Mouse (Mus musculus): ENCODE data around the gene Mob4. TPM values are rescaled to one million over a fixed set of nuclear protein-coding genes. Genes with fewer than 3 reads are reported as not detected.
A peak's percentile ranks its signal among the peaks of the same experiment; 100 is the strongest.

Mob4 gene
- polyA plus RNA-seq, 1 experiment from 2014 or later: 159 TPM

DNA sequence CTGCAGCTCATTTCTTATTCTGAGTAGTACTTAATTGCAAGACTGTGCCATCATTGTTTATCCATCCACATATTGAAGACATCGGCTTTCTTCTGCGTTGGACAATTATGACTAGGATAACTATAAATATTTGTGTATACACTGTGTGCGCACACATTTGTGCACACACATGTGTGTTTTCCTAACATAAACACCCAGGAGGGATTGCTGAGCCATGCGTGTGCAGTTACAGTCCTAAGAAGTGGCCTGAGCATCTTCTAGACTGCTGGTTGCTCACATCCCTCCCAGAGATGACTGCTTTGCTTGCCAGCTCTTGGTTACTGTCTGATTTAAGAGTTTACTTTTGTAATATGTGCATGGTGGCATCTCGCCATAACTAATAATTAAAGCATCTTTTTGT is 51.4 kb downstream of the Mob4 start:
- ATAC-seq (ENCODE audit: insufficient number of reproducible peaks, insufficient read depth, low FRiP score, low read depth): peak; percentile 46; the same call in 1 of the 2 replicates
- H3K4me3 ChIP-seq (ENCODE audit: low read depth, low read length): no peak overlapping the region
- H3K4me1 ChIP-seq (ENCODE audit: control insufficient read depth, insufficient read depth, low read length): no peaks in the 10 kb centered on the region
- H3K36me3 ChIP-seq (ENCODE audit: control insufficient read depth, insufficient read depth, low read length): peaks cover 4% of the 10 kb centered on the region; the same call in 1 of the 2 replicates
- WGBS: 52% methylated on average over 5 of the region's 5 CpGs
- H3K27me3 ChIP-seq (ENCODE audit: control insufficient read depth, insufficient read depth, low read length): no peaks in the 10 kb centered on the region
- peaks cover 7% of the 10 kb centered on the region; the same call in 1 of the 2 replicates for H3K9me3 ChIP-seq (ENCODE audit: control insufficient read depth, low read depth, low read length)
- no peak overlapping the region for H3K4me2 ChIP-seq (replicated peaks; ENCODE audit: low read depth, low read length)
- no peak overlapping the region for H3K9ac ChIP-seq (replicated peaks; ENCODE audit: low read depth, low read length)
- no peak overlapping the region; the same call in 1 of the 2 replicates for H3K27ac ChIP-seq (ENCODE audit: low read length)

DNA sequence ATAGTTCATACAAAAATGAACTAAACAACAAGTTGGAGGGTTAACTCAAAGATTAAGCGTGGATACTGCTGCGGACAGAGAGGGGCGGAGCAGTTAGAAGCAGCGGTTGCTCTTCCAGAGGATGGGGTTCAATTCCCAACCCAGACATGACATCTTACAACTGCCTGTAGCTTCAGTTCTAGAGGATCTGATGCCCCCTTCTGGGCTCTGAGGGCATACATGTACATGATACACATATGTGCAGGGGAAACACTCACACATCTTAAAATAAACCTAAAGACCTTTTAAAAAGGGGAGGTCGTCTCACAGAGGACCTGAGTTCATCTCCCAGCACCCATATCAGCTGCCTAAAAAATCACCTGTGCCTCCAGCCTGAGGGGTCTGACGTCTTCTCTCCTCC is 54.7 kb downstream of the Mob4 start:
- H3K4me3 ChIP-seq (ENCODE audit: low read depth, low read length): no peak overlapping the region
- no peaks in the 10 kb centered on the region for H3K9me3 ChIP-seq (ENCODE audit: control insufficient read depth, low read depth, low read length)
- no peak for ATAC-seq (ENCODE audit: insufficient number of reproducible peaks, insufficient read depth, low FRiP score, low read depth)
- no peak overlapping the region for H3K4me2 ChIP-seq (replicated peaks; ENCODE audit: low read depth, low read length)
- H3K27ac ChIP-seq (ENCODE audit: low read length): no peak overlapping the region
- 83% methylated on average over 6 of the region's 6 CpGs for WGBS
- peaks cover 4% of the 10 kb centered on the region; the same call in 1 of the 2 replicates for H3K36me3 ChIP-seq (ENCODE audit: control insufficient read depth, insufficient read depth, low read length)
- H3K27me3 ChIP-seq (ENCODE audit: control insufficient read depth, insufficient read depth, low read length): no peaks in the 10 kb centered on the region
- H3K9ac ChIP-seq (replicated peaks; ENCODE audit: low read depth, low read length): no peak overlapping the region
- no peaks in the 10 kb centered on the region for H3K4me1 ChIP-seq (ENCODE audit: control insufficient read depth, insufficient read depth, low read length)

DNA sequence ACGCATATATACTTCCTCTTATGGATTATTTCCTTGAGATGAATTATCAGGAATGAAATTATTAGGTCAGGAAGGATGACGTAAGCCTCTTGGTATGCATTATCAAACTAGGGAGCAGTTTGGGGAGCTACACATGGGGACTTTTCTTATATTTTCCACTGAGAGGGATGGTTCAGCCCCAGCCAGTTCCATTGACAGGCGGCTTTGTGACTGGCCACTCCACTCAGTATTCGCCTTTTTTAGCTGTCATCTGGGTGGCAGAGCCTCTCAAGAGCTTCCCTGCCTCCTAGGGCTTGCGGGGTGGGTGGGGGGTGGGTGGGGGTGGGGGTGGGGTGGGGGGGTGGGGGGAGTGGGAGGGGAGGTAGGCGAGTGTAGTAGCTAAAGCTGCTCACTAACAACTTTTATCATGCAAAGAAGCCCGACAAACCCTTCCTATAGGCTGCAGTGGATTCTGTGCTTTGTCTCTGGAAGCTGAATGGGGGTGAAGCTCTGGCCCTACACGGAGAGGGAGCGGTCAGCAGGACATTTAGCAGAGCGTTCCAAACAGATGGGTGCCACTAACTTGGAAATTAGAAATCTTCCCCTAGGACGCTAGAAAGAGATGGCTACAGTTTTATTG is 55.7 kb downstream of the Mob4 start:
- WGBS: 32% methylated on average over 11 of the region's 11 CpGs
- ATAC-seq (ENCODE audit: insufficient number of reproducible peaks, insufficient read depth, low FRiP score, low read depth): no peak
- no peak overlapping the region for H3K4me2 ChIP-seq (replicated peaks; ENCODE audit: low read depth, low read length)

DNA sequence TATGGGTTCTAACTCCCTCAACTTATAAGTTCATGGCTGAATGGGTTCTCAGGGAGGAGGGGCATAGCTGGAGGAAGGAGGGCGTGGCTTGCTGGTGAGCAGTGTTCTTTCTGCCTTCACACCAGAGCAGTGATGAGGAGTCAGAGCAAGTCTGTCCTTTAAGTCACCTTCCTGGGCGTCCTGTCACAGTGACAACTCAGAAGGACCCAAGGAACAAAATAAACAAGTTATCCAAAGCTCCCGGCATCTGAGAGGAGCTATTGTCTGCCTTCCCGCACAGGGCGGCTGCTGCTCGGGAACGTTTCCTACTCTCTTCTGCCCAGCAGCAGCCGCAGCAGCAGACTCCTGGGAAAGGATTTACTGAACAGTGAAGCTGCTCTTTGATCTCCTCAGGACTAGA is 61.0 kb downstream of the Mob4 start:
- Histone ChIP-seq H3K4me3 (ENCODE audit: low read depth, low read length) (no peak overlapping the region), H3K4me2 (replicated peaks; ENCODE audit: low read depth, low read length) (peak overlapping the region; percentile 46), H3K27me3 (ENCODE audit: control insufficient read depth, insufficient read depth, low read length) (no peaks in the 10 kb centered on the region), H3K27ac (ENCODE audit: low read length) (peak overlapping the region; percentile 66; the same call in 1 of the 2 replicates), H3K9me3 (ENCODE audit: control insufficient read depth, low read depth, low read length) (no peaks in the 10 kb centered on the region), H3K4me1 (ENCODE audit: control insufficient read depth, insufficient read depth, low read length) (peaks cover 22% of the 10 kb centered on the region), H3K36me3 (ENCODE audit: control insufficient read depth, insufficient read depth, low read length) (no peaks in the 10 kb centered on the region), H3K9ac (replicated peaks; ENCODE audit: low read depth, low read length) (no peak overlapping the region)
- WGBS: 19% methylated on average over 8 of the region's 8 CpGs
- ATAC-seq (ENCODE audit: insufficient number of reproducible peaks, insufficient read depth, low FRiP score, low read depth): peak; percentile 53

More for the DNA sequence above, 55.7 kb downstream of the Mob4 start:
- Histone ChIP-seq H3K27ac (ENCODE audit: low read length) (no peak overlapping the region), H3K9me3 (ENCODE audit: control insufficient read depth, low read depth, low read length) (no peaks in the 10 kb centered on the region), H3K4me3 (ENCODE audit: low read depth, low read length) (no peak overlapping the region), H3K4me1 (ENCODE audit: control insufficient read depth, insufficient read depth, low read length) (no peaks in the 10 kb centered on the region), H3K27me3 (ENCODE audit: control insufficient read depth, insufficient read depth, low read length) (no peaks in the 10 kb centered on the region), H3K36me3 (ENCODE audit: control insufficient read depth, insufficient read depth, low read length) (no peaks in the 10 kb centered on the region; the same call in 1 of the 2 replicates), H3K9ac (replicated peaks; ENCODE audit: low read depth, low read length) (no peak overlapping the region)

DNA sequence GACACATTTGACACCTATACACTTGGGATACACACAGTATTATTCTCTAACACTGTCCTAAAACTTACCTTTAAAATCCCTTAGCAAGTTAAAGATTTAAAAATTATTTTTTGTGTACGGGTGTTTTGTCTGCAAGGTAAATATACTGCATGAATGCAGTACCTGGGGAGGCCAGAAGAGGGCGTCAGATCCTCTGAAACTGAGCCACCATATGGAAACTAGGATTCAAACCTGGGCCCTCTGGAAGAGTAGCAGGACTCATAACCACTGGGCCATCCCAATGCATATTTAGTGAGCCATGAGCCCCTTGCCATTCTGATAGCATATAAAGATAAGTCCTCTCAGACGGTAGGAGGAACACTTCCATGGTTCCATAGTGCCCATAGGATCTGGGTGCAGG is 61.8 kb downstream of the Mob4 start:
- Histone ChIP-seq H3K27ac (ENCODE audit: low read length) (peak overlapping the region; percentile 45; the same call in 1 of the 2 replicates), H3K9ac (replicated peaks; ENCODE audit: low read depth, low read length) (no peak overlapping the region), H3K4me2 (replicated peaks; ENCODE audit: low read depth, low read length) (no peak overlapping the region), H3K4me3 (ENCODE audit: low read depth, low read length) (no peak overlapping the region), H3K27me3 (ENCODE audit: control insufficient read depth, insufficient read depth, low read length) (no peaks in the 10 kb centered on the region), H3K4me1 (ENCODE audit: control insufficient read depth, insufficient read depth, low read length) (peaks cover 22% of the 10 kb centered on the region), H3K9me3 (ENCODE audit: control insufficient read depth, low read depth, low read length) (no peaks in the 10 kb centered on the region), H3K36me3 (ENCODE audit: control insufficient read depth, insufficient read depth, low read length) (no peaks in the 10 kb centered on the region)
- ATAC-seq (ENCODE audit: insufficient number of reproducible peaks, insufficient read depth, low FRiP score, low read depth): no peak
- 41% methylated on average over 3 of the region's 3 CpGs for WGBS

DNA sequence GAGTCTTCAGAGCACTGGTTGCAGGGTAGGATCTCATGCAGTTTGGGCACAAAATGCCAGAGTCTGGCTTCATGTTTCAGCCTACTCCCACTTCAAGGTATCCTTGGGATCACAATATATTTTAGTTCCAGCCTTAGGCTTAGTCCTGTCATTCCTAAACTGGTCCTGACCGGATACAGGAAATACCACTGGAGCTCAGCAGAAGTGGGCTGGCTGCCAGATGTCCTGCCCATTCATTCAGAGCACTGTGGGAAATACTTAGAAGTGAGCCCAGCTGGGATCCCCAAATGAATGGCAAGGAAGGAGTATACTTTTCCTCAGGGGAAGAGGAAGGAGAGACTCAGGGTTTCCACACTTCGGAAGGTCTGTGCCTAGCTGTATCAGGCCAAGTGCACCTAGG is 62.3 kb downstream of the Mob4 start:
- 52% methylated on average over 2 of the region's 2 CpGs for whole genome bisulfite sequencing
- H3K27me3 ChIP-seq (ENCODE audit: control insufficient read depth, insufficient read depth, low read length): no peaks in the 10 kb centered on the region
- H3K4me3 ChIP-seq (ENCODE audit: low read depth, low read length): no peak overlapping the region
- ATAC-seq (ENCODE audit: insufficient number of reproducible peaks, insufficient read depth, low FRiP score, low read depth): peak; percentile 56; the same call in 1 of the 2 replicates
- H3K4me1 ChIP-seq (ENCODE audit: control insufficient read depth, insufficient read depth, low read length): peaks cover 22% of the 10 kb centered on the region
- no peaks in the 10 kb centered on the region for H3K9me3 ChIP-seq (ENCODE audit: control insufficient read depth, low read depth, low read length)
- no peak overlapping the region for H3K9ac ChIP-seq (replicated peaks; ENCODE audit: low read depth, low read length)
- H3K27ac ChIP-seq (ENCODE audit: low read length): peak overlapping the region; percentile 45; the same call in 1 of the 2 replicates
- H3K36me3 ChIP-seq (ENCODE audit: control insufficient read depth, insufficient read depth, low read length): no peaks in the 10 kb centered on the region
- no peak overlapping the region for H3K4me2 ChIP-seq (replicated peaks; ENCODE audit: low read depth, low read length)

DNA sequence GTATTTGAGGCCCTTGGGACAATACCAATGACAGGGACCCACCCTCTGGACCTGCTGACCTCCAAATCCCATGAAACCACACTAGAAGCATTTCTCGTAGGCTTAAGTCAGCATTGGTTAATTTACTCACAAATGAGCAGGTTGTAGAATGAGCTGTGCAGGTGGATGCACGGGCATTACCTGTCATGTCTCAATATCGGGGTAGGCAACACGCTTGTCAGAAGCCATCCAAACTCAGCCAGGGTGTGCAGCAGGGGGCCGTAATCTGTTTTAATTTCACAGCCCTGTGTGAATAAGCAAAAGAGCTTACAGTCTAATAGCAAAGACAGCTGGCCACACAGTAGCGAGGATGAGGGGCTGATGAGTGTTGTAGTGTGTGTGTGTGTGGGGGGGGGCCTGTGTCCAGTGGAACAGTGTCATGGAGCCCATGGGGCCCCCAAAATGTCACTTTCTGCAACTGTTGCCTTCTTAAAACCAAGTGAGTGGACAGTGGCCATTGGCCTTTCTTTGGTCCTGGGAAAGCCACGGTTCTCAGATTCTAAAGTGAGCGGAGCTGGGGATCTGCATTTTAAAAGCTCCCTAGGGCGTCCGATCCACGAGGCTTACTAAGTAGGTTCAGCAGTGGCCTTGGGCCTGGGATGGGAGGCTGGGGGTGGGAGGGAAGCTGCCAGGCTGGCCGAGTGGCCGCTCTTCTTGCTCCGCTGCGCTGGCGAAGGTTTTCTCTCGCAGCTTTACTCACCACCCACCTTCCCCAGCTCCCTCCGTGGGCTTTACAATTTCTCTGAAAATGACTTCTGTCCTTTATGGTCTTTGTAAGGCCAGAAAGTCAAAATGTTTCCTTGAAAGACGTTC is 63.3 kb downstream of the Mob4 start:
- Histone ChIP-seq H3K27ac (ENCODE audit: low read length) (no peak overlapping the region), H3K36me3 (ENCODE audit: control insufficient read depth, insufficient read depth, low read length) (no peaks in the 10 kb centered on the region), H3K4me3 (ENCODE audit: low read depth, low read length) (no peak overlapping the region), H3K4me1 (ENCODE audit: control insufficient read depth, insufficient read depth, low read length) (peaks cover 22% of the 10 kb centered on the region), H3K4me2 (replicated peaks; ENCODE audit: low read depth, low read length) (no peak overlapping the region), H3K27me3 (ENCODE audit: control insufficient read depth, insufficient read depth, low read length) (no peaks in the 10 kb centered on the region), H3K9me3 (ENCODE audit: control insufficient read depth, low read depth, low read length) (no peaks in the 10 kb centered on the region), H3K9ac (replicated peaks; ENCODE audit: low read depth, low read length) (no peak overlapping the region)
- WGBS: 61% methylated on average over 19 of the region's 19 CpGs
- ATAC-seq (ENCODE audit: insufficient number of reproducible peaks, insufficient read depth, low FRiP score, low read depth): no peak

DNA sequence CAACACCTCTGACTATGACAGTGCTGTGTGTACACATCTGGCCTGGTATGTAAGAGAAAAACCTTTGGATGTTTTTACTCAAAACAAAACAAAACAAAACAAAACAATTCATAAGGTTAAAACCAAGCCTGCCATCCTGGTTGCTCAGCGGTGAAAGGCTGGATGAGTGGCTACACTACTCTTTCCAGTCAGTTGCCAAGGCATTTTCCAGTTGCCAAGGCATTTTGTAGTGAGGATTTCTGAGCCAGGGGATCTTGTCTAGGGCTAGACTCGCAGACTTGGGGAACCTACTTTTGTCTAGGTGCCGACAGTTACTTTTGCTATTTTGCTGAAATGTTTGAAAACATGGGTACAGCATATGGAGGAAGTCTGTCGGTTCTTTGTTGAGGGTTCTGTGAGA is 64.0 kb downstream of the Mob4 start:
- H3K4me2 ChIP-seq (replicated peaks; ENCODE audit: low read depth, low read length): no peak overlapping the region
- H3K4me3 ChIP-seq (ENCODE audit: low read depth, low read length): no peak overlapping the region
- ATAC-seq (ENCODE audit: insufficient number of reproducible peaks, insufficient read depth, low FRiP score, low read depth): no peak
- no peak overlapping the region for H3K9ac ChIP-seq (replicated peaks; ENCODE audit: low read depth, low read length)
- 79% methylated on average over 4 of the region's 4 CpGs for WGBS
- H3K36me3 ChIP-seq (ENCODE audit: control insufficient read depth, insufficient read depth, low read length): no peaks in the 10 kb centered on the region
- H3K27me3 ChIP-seq (ENCODE audit: control insufficient read depth, insufficient read depth, low read length): no peaks in the 10 kb centered on the region
- H3K4me1 ChIP-seq (ENCODE audit: control insufficient read depth, insufficient read depth, low read length): peaks cover 22% of the 10 kb centered on the region
- no peak overlapping the region for H3K27ac ChIP-seq (ENCODE audit: low read length)
- no peaks in the 10 kb centered on the region for H3K9me3 ChIP-seq (ENCODE audit: control insufficient read depth, low read depth, low read length)

All from stomach, embryonic 14.5 days (tissue).